Mouse (Mus musculus) midbrain, embryonic 11.5 days (tissue): ENCODE results near the gene Pdx1. TPM values are rescaled to one million over a fixed set of nuclear protein-coding genes. Genes with fewer than 3 reads are reported as not detected.
A peak's percentile ranks its signal among the peaks of the same experiment; 100 is the strongest.

Source experiments
- ATAC-seq: fragments of 200-750 bp; cut with Nextera tagmentation; 2 replicates; pipeline ENCODE4 v1.8.0; 2017; ENCODE audit warnings: moderate TSS enrichment, moderate library complexity; ENCODE audit not compliant: low FRiP score
- DNase-seq: peaks from one replicate; pipeline ENCODE4 v3.0.0; 2015; ENCODE audit warnings: low spot score; ENCODE audit errors: missing footprints
- H3K27ac ChIP-seq: fragments of 300-500 bp; sonication (generic); 2 replicates; pipeline ENCODE4 v1.5.1; 2014; ENCODE audit warnings: low read depth, low read length
- H3K27me3 ChIP-seq: fragments of 300-500 bp; sonication (generic); 2 replicates; pipeline ENCODE4 v1.6.1; 2014; ENCODE audit warnings: mild to moderate bottlenecking, low read length, moderate library complexity, mixed read lengths; ENCODE audit not compliant: control insufficient read depth, insufficient read depth
- H3K36me3 ChIP-seq: fragments of 300-500 bp; sonication (generic); 2 replicates; pipeline ENCODE4 v1.6.1; 2014; ENCODE audit warnings: mild to moderate bottlenecking, low read length, moderate library complexity, mixed read lengths; ENCODE audit not compliant: control insufficient read depth, insufficient read depth
- H3K4me1 ChIP-seq: fragments of 300-500 bp; sonication (generic); 2 replicates; pipeline ENCODE4 v1.6.1; 2014; ENCODE audit warnings: low read length; ENCODE audit not compliant: control insufficient read depth, insufficient read depth
- H3K4me2 ChIP-seq: fragments of 300-500 bp; sonication (generic); 2 replicates; pipeline ENCODE4 v1.6.1; 2014; ENCODE audit warnings: mild to moderate bottlenecking, moderate library complexity
- H3K4me3 ChIP-seq: fragments of 300-500 bp; sonication (generic); 2 replicates; pipeline ENCODE4 v1.5.1; 2014; ENCODE audit warnings: low read depth, low read length
- H3K9ac ChIP-seq: fragments of 300-500 bp; sonication (generic); 2 replicates; pipeline ENCODE4 v1.6.1; 2014; ENCODE audit warnings: low read length
- H3K9me3 ChIP-seq: fragments of 300-500 bp; sonication (generic); 2 replicates; pipeline ENCODE4 v1.6.1; 2016; ENCODE audit warnings: low read length; ENCODE audit not compliant: control insufficient read depth
- WGBS: fragments of 180-500 bp; shearing (Covaris S2); extraction: QIAGEN DNeasy Blood & Tissue Kit; methylation state at CpG from one replicate; pipeline ENCODE4 v1.1.7; 2014; 5-methylcytosine and 5-hydroxymethylcytosine counted together
- polyA plus RNA-seq: library from polyadenylated mRNA; unstranded; fragments of >200 nt; fragmentation: Nextera tagmentation; extraction: Ambion mirVana; gene quantifications from 2 replicates; pipeline ENCODE4 v1.2.1, GENCODE M21; 2014

Pdx1 gene
- polyA plus RNA-seq, 1 experiment from 2014 or later: not detected

DNA sequence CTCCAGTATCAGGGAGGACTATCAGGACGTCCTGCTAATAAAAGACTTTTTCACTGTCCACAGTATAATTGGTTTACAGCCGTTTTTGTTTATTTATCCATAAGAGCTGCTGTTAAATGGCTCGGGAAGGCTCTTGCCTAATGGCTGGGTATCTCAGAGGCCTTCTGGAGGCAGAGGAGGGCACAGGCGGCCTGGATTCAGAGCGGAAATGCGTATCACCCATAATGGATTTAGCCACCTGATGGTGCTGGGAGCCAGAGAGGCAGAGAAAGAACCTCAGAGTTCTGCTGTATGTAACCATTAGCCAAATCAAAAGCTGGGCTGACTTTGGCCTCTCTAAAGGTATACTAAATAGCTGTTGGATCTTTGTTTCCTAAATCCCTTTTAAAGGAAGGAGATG lies 2.3 kb upstream of the Pdx1 start:
- Histone ChIP-seq H3K9me3 (no peaks in the 10 kb centered on the region), H3K27me3 (peaks cover 71% of the 10 kb centered on the region), H3K4me2 (no peak overlapping the region), H3K9ac (no peak overlapping the region), H3K4me3 (no peak overlapping the region), H3K36me3 (no peaks in the 10 kb centered on the region), H3K27ac (no peak overlapping the region), H3K4me1 (no peaks in the 10 kb centered on the region)
- WGBS: 10% methylated on average over 6 of the region's 6 CpGs
- no peak for ATAC-seq
- DNase-seq: peak; percentile 90

DNA sequence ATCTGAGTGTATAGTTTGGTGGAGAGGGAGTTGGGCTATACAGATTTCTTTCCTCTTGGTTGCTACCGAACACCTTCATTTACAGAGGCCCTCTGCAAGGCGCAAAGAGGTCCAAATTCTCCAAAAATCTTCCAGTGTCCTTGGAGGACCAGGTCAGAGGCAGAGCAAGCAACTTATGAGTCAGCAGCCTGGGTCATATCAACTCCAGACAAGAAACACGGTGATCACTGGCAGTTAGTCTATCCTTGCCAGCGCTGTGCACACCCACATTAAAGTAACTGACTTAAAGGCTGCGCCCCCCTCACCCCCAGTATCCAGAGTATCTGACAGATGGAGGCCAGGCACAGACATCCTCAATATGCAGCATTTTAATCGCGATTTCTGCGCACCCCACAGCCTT lies 1.0 kb upstream of the Pdx1 start:
- Histone ChIP-seq H3K27ac (no peak overlapping the region), H3K9ac (no peak overlapping the region), H3K27me3 (peaks cover 83% of the 10 kb centered on the region), H3K4me3 (no peak overlapping the region), H3K4me2 (no peak overlapping the region), H3K4me1 (no peaks in the 10 kb centered on the region), H3K36me3 (no peaks in the 10 kb centered on the region), H3K9me3 (no peaks in the 10 kb centered on the region)
- peak; percentile 91 for DNase-seq
- no peak for ATAC-seq
- 1% methylated on average over 8 of the region's 8 CpGs for WGBS

DNA sequence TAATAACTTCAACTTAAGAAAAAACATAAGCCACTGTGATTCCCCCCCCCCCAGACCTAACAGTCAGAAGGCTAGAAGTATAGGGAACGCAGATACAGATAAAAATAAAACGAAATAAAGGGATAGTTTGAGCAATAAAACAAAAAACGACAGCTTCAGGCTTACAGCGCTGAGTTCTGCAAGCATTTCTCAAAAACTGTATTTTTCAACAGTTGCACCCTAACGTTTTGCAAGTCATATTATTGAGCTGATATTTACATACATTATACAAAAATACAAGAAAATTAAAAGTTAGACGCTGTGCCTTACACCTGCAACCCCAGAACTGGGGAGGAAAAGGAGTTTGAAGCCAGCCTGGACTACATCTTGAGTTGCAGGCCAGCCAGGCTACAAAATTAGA lies 388 bp upstream of the Pdx1 start:
- Histone ChIP-seq H3K27ac (no peak overlapping the region), H3K27me3 (peaks cover 88% of the 10 kb centered on the region), H3K4me1 (no peaks in the 10 kb centered on the region), H3K4me3 (no peak overlapping the region), H3K9me3 (no peaks in the 10 kb centered on the region), H3K4me2 (no peak overlapping the region), H3K36me3 (no peaks in the 10 kb centered on the region), H3K9ac (no peak overlapping the region)
- ATAC-seq: no peak
- peak; percentile 91 for DNase-seq
- WGBS: 5% methylated on average over 6 of the region's 6 CpGs

DNA sequence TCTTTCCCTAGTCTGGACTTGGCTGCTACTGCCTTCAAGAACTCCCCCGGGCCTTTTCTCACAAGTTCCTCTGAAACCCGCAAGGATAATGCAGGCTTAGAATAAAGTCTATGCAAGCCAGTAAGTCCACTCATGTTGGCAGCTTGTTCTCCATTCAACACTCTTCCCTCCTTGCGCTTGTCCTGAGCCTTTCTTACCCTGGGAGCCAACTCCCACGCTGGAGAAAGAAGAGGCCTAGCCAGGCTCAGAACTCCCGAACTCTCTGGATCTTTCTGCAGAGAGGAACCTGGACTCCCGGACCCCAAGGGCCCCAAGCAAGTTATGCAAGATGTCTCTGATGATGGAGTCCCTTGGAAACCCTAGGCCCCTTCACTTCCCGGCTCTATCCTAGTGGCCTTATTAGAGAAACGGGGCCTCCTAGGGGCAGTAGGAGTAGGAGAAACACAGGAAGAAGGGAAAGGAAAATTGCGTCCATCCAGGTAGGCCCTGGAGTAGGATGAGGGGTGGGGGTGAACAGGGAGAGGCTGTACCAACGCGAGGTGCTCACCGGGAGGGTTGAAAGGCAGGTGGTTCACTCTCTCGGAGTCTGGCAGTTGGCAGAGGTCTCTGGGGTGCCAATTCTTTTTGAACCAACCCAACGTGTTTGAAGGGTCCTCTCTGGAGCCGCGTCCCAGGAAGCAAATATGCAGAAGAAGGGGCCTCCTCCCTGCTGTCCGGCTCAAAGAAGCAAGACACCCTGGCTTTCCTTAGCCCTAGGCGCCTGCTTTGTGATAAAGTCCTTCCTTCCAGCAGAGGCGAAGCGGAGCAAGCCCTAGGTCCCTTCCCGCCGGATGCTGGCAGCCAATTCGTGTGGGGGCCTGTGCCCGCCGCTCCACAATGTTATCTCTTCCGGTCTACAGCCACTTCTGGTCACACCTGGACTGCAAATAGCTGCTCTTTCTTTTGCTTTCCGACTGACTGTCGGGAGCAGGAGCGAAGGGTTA lies 1.2 kb downstream of the Pdx1 start:
- H3K4me3 ChIP-seq: no peak overlapping the region
- no peak overlapping the region for H3K27ac ChIP-seq
- no peaks in the 10 kb centered on the region for H3K4me1 ChIP-seq
- H3K27me3 ChIP-seq: peaks cover 96% of the 10 kb centered on the region
- H3K4me2 ChIP-seq: no peak overlapping the region
- no peaks in the 10 kb centered on the region for H3K36me3 ChIP-seq
- H3K9me3 ChIP-seq: peaks cover 2% of the 10 kb centered on the region; the same call in 1 of the 2 replicates
- H3K9ac ChIP-seq: no peak overlapping the region
- under 1% methylated on average over 29 of the region's 29 CpGs for whole genome bisulfite sequencing
- DNase-seq (peak; percentile 93), ATAC-seq (no peak)

DNA sequence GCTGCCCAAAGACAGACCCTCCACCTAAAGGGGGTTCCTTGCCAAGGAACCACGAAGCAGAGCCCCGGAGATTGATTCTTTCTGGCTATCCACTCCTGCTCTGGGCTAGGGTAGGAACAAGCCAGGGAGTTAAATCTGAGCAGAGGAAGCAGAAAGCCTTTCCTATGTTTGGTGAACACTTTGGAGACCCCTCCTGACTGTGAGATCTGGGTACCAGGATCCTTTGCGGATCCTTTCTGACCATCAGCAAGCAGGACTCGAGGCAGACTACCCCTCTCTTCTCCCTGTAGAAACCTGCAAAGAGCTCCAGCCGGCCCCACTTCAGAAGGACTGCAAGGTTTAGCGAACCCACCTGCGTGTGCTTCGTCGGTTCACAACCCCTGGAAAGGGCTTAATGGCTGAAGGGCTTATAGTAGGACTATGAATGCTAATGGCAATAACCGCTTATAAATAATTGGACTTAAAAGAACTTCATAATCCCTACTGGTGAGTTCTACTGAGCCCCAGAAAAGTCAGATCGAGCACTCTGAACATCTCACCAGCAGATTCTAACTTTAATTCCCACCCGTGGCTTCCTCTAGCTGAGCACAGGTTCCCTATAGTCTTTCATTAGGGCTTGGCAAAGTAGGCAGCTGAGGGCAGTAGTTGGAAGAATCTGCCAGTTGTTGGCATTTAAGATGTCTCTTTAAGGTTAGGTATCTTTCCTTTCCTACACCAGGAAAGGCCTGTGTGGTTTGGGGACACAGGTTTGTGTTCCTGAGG lies 2.5 kb downstream of the Pdx1 start:
- WGBS: 2% methylated on average over 12 of the region's 12 CpGs
- Histone ChIP-seq H3K27me3 (peaks cover 96% of the 10 kb centered on the region), H3K4me2 (no peak overlapping the region), H3K36me3 (no peaks in the 10 kb centered on the region), H3K9ac (no peak overlapping the region), H3K4me1 (no peaks in the 10 kb centered on the region), H3K9me3 (peaks cover 2% of the 10 kb centered on the region; the same call in 1 of the 2 replicates), H3K4me3 (no peak overlapping the region), H3K27ac (no peak overlapping the region)
- DNase-seq (peak; percentile 95), ATAC-seq (no peak)

DNA sequence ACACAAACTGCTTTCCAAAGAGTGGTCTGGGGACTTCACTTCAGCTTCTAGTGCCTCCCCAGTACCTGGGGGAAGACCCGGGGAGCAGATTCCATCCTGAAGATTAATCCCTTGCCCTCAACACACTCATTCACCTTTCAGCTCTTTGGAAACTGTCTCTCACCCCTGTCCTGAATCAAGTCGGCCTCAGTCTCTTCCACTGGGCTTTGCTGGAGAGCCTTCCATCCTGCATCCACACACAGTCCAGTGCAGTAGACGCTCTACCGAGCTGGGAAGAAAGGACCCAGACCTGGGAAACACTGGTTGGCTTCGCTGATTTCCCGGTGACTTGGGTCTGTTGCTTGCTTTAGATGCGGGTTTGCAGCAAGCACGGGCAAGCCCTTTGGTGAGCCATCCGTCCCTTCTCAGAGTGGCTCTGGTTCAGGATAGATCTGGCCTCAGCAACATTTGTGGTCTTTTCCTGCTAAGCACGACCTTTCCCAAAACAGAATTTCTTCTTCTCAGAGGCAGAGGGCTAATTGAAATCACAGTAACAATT lies 3.1 kb downstream of the Pdx1 start:
- H3K4me1 ChIP-seq: no peaks in the 10 kb centered on the region

DNA sequence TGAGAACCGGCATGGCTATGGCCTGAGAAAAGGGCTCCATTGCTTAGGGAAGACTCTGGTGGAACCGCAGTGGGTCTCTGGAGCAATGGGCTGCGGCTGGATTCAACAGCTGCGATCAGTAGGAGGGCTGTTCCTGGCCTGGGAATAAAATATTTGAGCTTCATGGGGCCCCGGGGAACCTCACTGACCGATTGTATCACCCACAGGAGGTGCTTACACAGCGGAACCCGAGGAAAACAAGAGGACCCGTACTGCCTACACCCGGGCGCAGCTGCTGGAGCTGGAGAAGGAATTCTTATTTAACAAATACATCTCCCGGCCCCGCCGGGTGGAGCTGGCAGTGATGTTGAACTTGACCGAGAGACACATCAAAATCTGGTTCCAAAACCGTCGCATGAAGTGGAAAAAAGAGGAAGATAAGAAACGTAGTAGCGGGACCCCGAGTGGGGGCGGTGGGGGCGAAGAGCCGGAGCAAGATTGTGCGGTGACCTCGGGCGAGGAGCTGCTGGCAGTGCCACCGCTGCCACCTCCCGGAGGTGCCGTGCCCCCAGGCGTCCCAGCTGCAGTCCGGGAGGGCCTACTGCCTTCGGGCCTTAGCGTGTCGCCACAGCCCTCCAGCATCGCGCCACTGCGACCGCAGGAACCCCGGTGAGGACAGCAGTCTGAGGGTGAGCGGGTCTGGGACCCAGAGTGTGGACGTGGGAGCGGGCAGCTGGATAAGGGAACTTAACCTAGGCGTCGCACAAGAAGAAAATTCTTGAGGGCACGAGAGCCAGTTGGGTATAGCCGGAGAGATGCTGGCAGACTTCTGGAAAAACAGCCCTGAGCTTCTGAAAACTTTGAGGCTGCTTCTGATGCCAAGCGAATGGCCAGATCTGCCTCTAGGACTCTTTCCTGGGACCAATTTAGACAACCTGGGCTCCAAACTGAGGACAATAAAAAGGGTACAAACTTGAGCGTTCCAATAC lies 4.7 kb downstream of the Pdx1 start:
- under 1% methylated on average over 48 of the region's 48 CpGs for whole genome bisulfite sequencing
- Histone ChIP-seq H3K4me3 (no peak overlapping the region), H3K27ac (no peak overlapping the region), H3K4me1 (no peaks in the 10 kb centered on the region), H3K36me3 (no peaks in the 10 kb centered on the region), H3K4me2 (no peak overlapping the region), H3K9me3 (peaks cover 2% of the 10 kb centered on the region; the same call in 1 of the 2 replicates), H3K9ac (no peak overlapping the region), H3K27me3 (peaks cover 97% of the 10 kb centered on the region)
- DNase-seq (peak; percentile 95), ATAC-seq (0 out of 2 replicates have a peak, but pooled peaks have one; percentile 11)

More for the DNA sequence above, 3.1 kb downstream of the Pdx1 start:
- DNase-seq (peak; percentile 96), ATAC-seq (no peak)
- no peak overlapping the region for H3K27ac ChIP-seq
- no peak overlapping the region for H3K4me3 ChIP-seq
- no peak overlapping the region for H3K9ac ChIP-seq
- no peaks in the 10 kb centered on the region for H3K36me3 ChIP-seq
- H3K4me2 ChIP-seq: no peak overlapping the region
- 3% methylated on average over 10 of the region's 10 CpGs for WGBS
- peaks cover 2% of the 10 kb centered on the region; the same call in 1 of the 2 replicates for H3K9me3 ChIP-seq
- peaks cover 97% of the 10 kb centered on the region for H3K27me3 ChIP-seq

DNA sequence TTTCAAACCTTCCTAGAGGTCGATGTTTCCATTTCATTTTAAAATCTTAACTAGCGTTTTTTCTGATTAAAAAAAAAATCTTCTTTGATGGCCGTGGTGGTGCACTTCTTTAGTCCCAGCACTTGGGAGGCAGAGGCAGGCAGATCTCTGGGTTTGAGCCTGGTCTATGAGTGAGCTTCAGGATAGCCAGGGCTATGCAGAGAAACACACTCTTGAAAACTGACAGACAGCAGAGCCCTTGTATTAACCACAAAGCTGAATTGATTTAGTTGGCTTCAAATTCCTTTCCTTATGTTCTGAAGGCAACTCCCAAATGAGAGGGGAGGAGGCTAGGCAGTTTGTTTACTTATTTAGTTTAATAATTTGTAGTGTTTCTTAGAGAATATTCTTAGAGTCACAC lies 6.0 kb downstream of the Pdx1 start:
- Histone ChIP-seq H3K36me3 (no peaks in the 10 kb centered on the region), H3K27ac (no peak overlapping the region), H3K9me3 (peaks cover 2% of the 10 kb centered on the region; the same call in 1 of the 2 replicates), H3K4me3 (no peak overlapping the region), H3K4me2 (no peak overlapping the region), H3K9ac (no peak overlapping the region), H3K4me1 (no peaks in the 10 kb centered on the region), H3K27me3 (peaks cover 96% of the 10 kb centered on the region)
- WGBS: 18% methylated on average over 3 of the region's 3 CpGs
- ATAC-seq (no peak), DNase-seq (peak; percentile 91)
